Mouse (Mus musculus): ENCODE measurements around the gene Tgm7. TPM values are rescaled to one million over a fixed set of nuclear protein-coding genes. Genes with fewer than 3 reads are reported as not detected.

Tgm7 gene
- polyA plus RNA-seq, 1 experiment = not detected

- Histone ChIP-seq H3K36me3 (ENCODE audit: control insufficient read depth, insufficient read depth) (no peaks in the 10 kb centered on the region), H3K4me2 (ENCODE audit: low read depth) (no peak overlapping the region), H3ac (ENCODE audit: control insufficient read depth, insufficient read length) (no peak overlapping the region), H3K79me2 (ENCODE audit: control insufficient read depth, insufficient read depth) (no peaks in the 10 kb centered on the region), H3K4me3 (no peak overlapping the region), H3K27me3 (ENCODE audit: control insufficient read depth, insufficient read depth, insufficient read length) (peaks cover 6% of the 10 kb centered on the region)
- TF ChIP-seq TCF12 (IDR thresholded peaks at IDR 0.05; ENCODE audit: insufficient read depth, poor library complexity, severe bottlenecking) (no peak), CEBPB (IDR thresholded peaks at IDR 0.05; ENCODE audit: insufficient read depth, poor library complexity, severe bottlenecking) (no peak), POLR2AphosphoS2 (IDR thresholded peaks at IDR 0.05; ENCODE audit: insufficient read length, low read depth) (no peak), MYOG (IDR thresholded peaks at IDR 0.05; ENCODE audit: control insufficient read depth in 1 of 3, insufficient read depth in 1 of 3, insufficient read length in 2 of 3, low read depth in 2 of 3) (no peak), SRF (IDR thresholded peaks at IDR 0.05; ENCODE audit: control insufficient read depth, insufficient read length, low read depth) (no peak), MAX (IDR thresholded peaks at IDR 0.05; ENCODE audit: low read depth) (no peak), POLR2A (IDR thresholded peaks at IDR 0.05; ENCODE audit: insufficient read length, low read depth) (no peak), REST (IDR thresholded peaks at IDR 0.05; ENCODE audit: insufficient read depth, insufficient read length) (no peak), USF1 (IDR thresholded peaks at IDR 0.05; ENCODE audit: low read depth) (no peak), E2F4 (IDR thresholded peaks at IDR 0.05; ENCODE audit: insufficient read depth) (no peak), MYOD1 (IDR thresholded peaks at IDR 0.05; ENCODE audit: control insufficient read depth in 1 of 3, insufficient read length in 2 of 3, low read depth in 2 of 3) (no peak), TCF3 (IDR thresholded peaks at IDR 0.05; ENCODE audit: insufficient read length, low read depth) (no peak)
Observed at GRCm38 (mm10) chr2:121054060-121054459, 55.5 kb downstream of the Tgm7 start.

GRCm38 (mm10) chr2:121052176-121052575 lies 57.4 kb downstream of the Tgm7 start:
- TF ChIP-seq TCF3 (IDR thresholded peaks at IDR 0.05; ENCODE audit: insufficient read length, low read depth) (no peak), POLR2A (IDR thresholded peaks at IDR 0.05; ENCODE audit: insufficient read length, low read depth) (no peak), CEBPB (IDR thresholded peaks at IDR 0.05; ENCODE audit: insufficient read depth, poor library complexity, severe bottlenecking) (no peak)
- Histone ChIP-seq H3K4me3 (no peak overlapping the region), H3K27me3 (ENCODE audit: control insufficient read depth, insufficient read depth, insufficient read length) (no peaks in the 10 kb centered on the region), H3K4me2 (ENCODE audit: low read depth) (no peak overlapping the region), H3ac (ENCODE audit: control insufficient read depth, insufficient read length) (no peak overlapping the region), H3K36me3 (ENCODE audit: control insufficient read depth, insufficient read depth) (no peaks in the 10 kb centered on the region), H3K79me2 (ENCODE audit: control insufficient read depth, insufficient read depth) (no peaks in the 10 kb centered on the region)

- TF ChIP-seq POLR2A (IDR thresholded peaks at IDR 0.05; ENCODE audit: insufficient read length, low read depth) (no peak), TCF3 (IDR thresholded peaks at IDR 0.05; ENCODE audit: insufficient read length, low read depth) (no peak), CEBPB (IDR thresholded peaks at IDR 0.05; ENCODE audit: insufficient read depth, poor library complexity, severe bottlenecking) (no peak), REST (IDR thresholded peaks at IDR 0.05; ENCODE audit: insufficient read depth, insufficient read length) (no peak), TCF12 (IDR thresholded peaks at IDR 0.05; ENCODE audit: insufficient read depth, poor library complexity, severe bottlenecking) (no peak), MYOD1 (IDR thresholded peaks at IDR 0.05; ENCODE audit: control insufficient read depth in 1 of 3, insufficient read length in 2 of 3, low read depth in 2 of 3) (no peak), USF1 (IDR thresholded peaks at IDR 0.05; ENCODE audit: low read depth) (no peak), E2F4 (IDR thresholded peaks at IDR 0.05; ENCODE audit: insufficient read depth) (no peak), POLR2AphosphoS2 (IDR thresholded peaks at IDR 0.05; ENCODE audit: insufficient read length, low read depth) (no peak), MYOG (IDR thresholded peaks at IDR 0.05; ENCODE audit: control insufficient read depth in 1 of 3, insufficient read depth in 1 of 3, insufficient read length in 2 of 3, low read depth in 2 of 3) (no peak), SRF (IDR thresholded peaks at IDR 0.05; ENCODE audit: control insufficient read depth, insufficient read length, low read depth) (no peak), MAX (IDR thresholded peaks at IDR 0.05; ENCODE audit: low read depth) (no peak)
- Histone ChIP-seq H3K4me3 (no peak overlapping the region), H3K4me2 (ENCODE audit: low read depth) (no peak overlapping the region), H3K27me3 (ENCODE audit: control insufficient read depth, insufficient read depth, insufficient read length) (no peaks in the 10 kb centered on the region), H3ac (ENCODE audit: control insufficient read depth, insufficient read length) (no peak overlapping the region), H3K36me3 (ENCODE audit: control insufficient read depth, insufficient read depth) (no peaks in the 10 kb centered on the region), H3K79me2 (ENCODE audit: control insufficient read depth, insufficient read depth) (no peaks in the 10 kb centered on the region)
Observed at GRCm38 (mm10) chr2:121045653-121046052, 63.9 kb downstream of the Tgm7 start.

Other genes starting within 250 kb of the Tgm7 start
- gene Ubr1, start 139.1 kb downstream of the Tgm7 start, polyA plus RNA-seq (2012; fragmentation: generic; extraction: Trizol) = 5.8 TPM
- gene Tmem62, start 132.8 kb downstream of the Tgm7 start, polyA plus RNA-seq (2012; fragmentation: generic; extraction: Trizol) = 11.3 TPM
- gene Ccndbp1, start 101.4 kb downstream of the Tgm7 start, polyA plus RNA-seq (2012; fragmentation: generic; extraction: Trizol) = 48.4 TPM
- not detected for gene Epb42, start 72.7 kb downstream of the Tgm7 start, polyA plus RNA-seq (2012; fragmentation: generic; extraction: Trizol)
- gene Tgm5, start 24.0 kb downstream of the Tgm7 start, polyA plus RNA-seq (2012; fragmentation: generic; extraction: Trizol) = 0.54 TPM
- 1.5 TPM for gene Adal, start 30.6 kb upstream of the Tgm7 start, polyA plus RNA-seq (2012; fragmentation: generic; extraction: Trizol)
- 2.9 TPM for gene Lcmt2, start 30.9 kb upstream of the Tgm7 start, polyA plus RNA-seq (2012; fragmentation: generic; extraction: Trizol)
- 12.7 TPM for gene Tubgcp4, start 60.9 kb upstream of the Tgm7 start, polyA plus RNA-seq (2012; fragmentation: generic; extraction: Trizol)
- 3.2 TPM for gene Zscan29, start 61.3 kb upstream of the Tgm7 start, polyA plus RNA-seq (2012; fragmentation: generic; extraction: Trizol)
- gene Trp53bp1, start 161.6 kb upstream of the Tgm7 start, polyA plus RNA-seq (2012; fragmentation: generic; extraction: Trizol) = 22.7 TPM
- 40.7 TPM for gene Map1a, start 179.8 kb upstream of the Tgm7 start, polyA plus RNA-seq (2012; fragmentation: generic; extraction: Trizol)
- 7.2 TPM for gene Ppip5k1, start 245.6 kb upstream of the Tgm7 start, polyA plus RNA-seq (2012; fragmentation: generic; extraction: Trizol)
- not detected for gene Ckmt1, start 247.9 kb upstream of the Tgm7 start, polyA plus RNA-seq (2012; fragmentation: generic; extraction: Trizol)

All from myocyte (in vitro differentiated cells).